ENCODE assay signal across 8 mouse cellular contexts in genomic region chr12:110486852-110487251, GRCm38 (mm10). TPM values are rescaled to one million over a fixed set of nuclear protein-coding genes. Genes with fewer than 3 reads are reported as not detected.
A peak's percentile ranks its signal among the peaks of the same experiment; 100 is the strongest.
DNase-seq lines count a peak whose midpoint lies in the region; ATAC-seq and TF ChIP-seq lines count a peak whose summit lies in the region.
"Had no signal": no experiment of that assay in that cellular context is flagged by ENCODE, and none has a peak within 500 bp of the region (broad histone marks: within the 10 kb centered on the region; RNA-seq: fewer than 3 reads in every experiment).

No protein-coding gene starts in this region.

- H3K4me1 ChIP-seq in megakaryocyte, embryonic 14.5 days = peaks cover 69% of the 10 kb centered on the region
- peaks cover 40% of the 10 kb centered on the region for H3K4me1 ChIP-seq in forebrain, embryonic 12.5 days
- peaks cover 14% of the 10 kb centered on the region for H3K4me1 ChIP-seq in limb, embryonic 14.5 days (ENCODE audit: control insufficient read depth, insufficient read depth, low read length)
- peaks cover 29% of the 10 kb centered on the region for H3K4me1 ChIP-seq in stomach, embryonic 15.5 days

- H3K36me3 ChIP-seq in megakaryocyte, embryonic 14.5 days (replicated peaks; ENCODE audit: low read length) = peaks cover 65% of the 10 kb centered on the region
- H3K36me3 ChIP-seq in forebrain, embryonic 12.5 days (replicated peaks) = peaks cover 12% of the 10 kb centered on the region; the same call in 1 of the 2 replicates
- peaks cover 18% of the 10 kb centered on the region for H3K36me3 ChIP-seq in limb, embryonic 14.5 days (ENCODE audit: control insufficient read depth, insufficient read depth, low read length)
- no peaks in the 10 kb centered on the region for H3K36me3 ChIP-seq in stomach, embryonic 15.5 days

- peak overlapping the region; percentile 98 for H3K4me3 ChIP-seq in megakaryocyte, embryonic 14.5 days (replicated peaks)
- H3K4me3 ChIP-seq in forebrain, embryonic 12.5 days (replicated peaks) = peak overlapping the region; percentile 73
- H3K4me3 ChIP-seq in limb, embryonic 14.5 days (replicated peaks; ENCODE audit: low read length) = peak overlapping the region; percentile 71
- peak overlapping the region; percentile 58 for H3K4me3 ChIP-seq in stomach, embryonic 15.5 days (replicated peaks)

- H3K4me2 ChIP-seq in forebrain, embryonic 12.5 days = peak overlapping the region; percentile 91
- peak overlapping the region; percentile 60 for H3K4me2 ChIP-seq in limb, embryonic 14.5 days (replicated peaks; ENCODE audit: low read depth, low read length, severe bottlenecking)
- peak overlapping the region; percentile 76 for H3K4me2 ChIP-seq in stomach, embryonic 15.5 days

- H3K9me3 ChIP-seq in megakaryocyte, embryonic 14.5 days = peaks cover 5% of the 10 kb centered on the region; the same call in 1 of the 2 replicates
- H3K9me3 ChIP-seq in forebrain, embryonic 12.5 days = no peaks in the 10 kb centered on the region
- H3K9me3 ChIP-seq in limb, embryonic 14.5 days (ENCODE audit: control insufficient read depth, low read length) = no peaks in the 10 kb centered on the region
- H3K9me3 ChIP-seq in stomach, embryonic 15.5 days = no peaks in the 10 kb centered on the region

- no peak for ATAC-seq in megakaryocyte, adult 5-6 weeks (ENCODE audit: poor library complexity, severe bottlenecking)
- ATAC-seq in forebrain, embryonic 12.5 days (ENCODE audit: low FRiP score) = no peak
- ATAC-seq in limb, embryonic 14.5 days (ENCODE audit: low FRiP score, low read depth) = no peak
- ATAC-seq in stomach, embryonic 15.5 days (ENCODE audit: insufficient read depth, low FRiP score, low read depth) = no peak
- ATAC-seq in cerebellum, adult (ENCODE audit: insufficient number of reproducible peaks, low FRiP score, low TSS enrichment) = no peak

- no peak for TF ChIP-seq POLR2A in limb, embryonic 14.5 days (IDR thresholded peaks at IDR 0.05; ENCODE audit: borderline replicate concordance, extremely low read depth, insufficient read depth, insufficient read length)

- DNase-seq in limb, embryonic 14.5 days (ENCODE audit: low spot score) = no peak
- DNase-seq in adrenal gland, postnatal 25 days = no peak
- DNase-seq: layer of hippocampus, postnatal 36 days had no signal

- WGBS in forebrain, embryonic 12.5 days = 83% methylated on average over 5 of the region's 5 CpGs
- WGBS in limb, embryonic 14.5 days = 77% methylated on average over 5 of the region's 5 CpGs
- 77% methylated on average over 5 of the region's 5 CpGs for WGBS in stomach, embryonic 15.5 days

- no peaks in the 10 kb centered on the region for H3K27me3 ChIP-seq in megakaryocyte, embryonic 14.5 days (replicated peaks)
- H3K27me3 ChIP-seq in forebrain, embryonic 12.5 days = no peaks in the 10 kb centered on the region
- H3K27me3 ChIP-seq in limb, embryonic 14.5 days (ENCODE audit: control insufficient read depth, insufficient read depth, low read length) = no peaks in the 10 kb centered on the region
- H3K27me3 ChIP-seq in stomach, embryonic 15.5 days (replicated peaks) = no peaks in the 10 kb centered on the region

- no peak overlapping the region for H3K27ac ChIP-seq in forebrain, embryonic 12.5 days
- no peak overlapping the region for H3K27ac ChIP-seq in limb, embryonic 14.5 days (replicated peaks; ENCODE audit: low read depth, low read length)
- no peak overlapping the region for H3K27ac ChIP-seq in stomach, embryonic 15.5 days

- peak overlapping the region; percentile 87 for H3K9ac ChIP-seq in forebrain, embryonic 12.5 days
- H3K9ac ChIP-seq in limb, embryonic 14.5 days (ENCODE audit: low read depth, low read length, severe bottlenecking) = peak overlapping the region; percentile 85
- no peak overlapping the region for H3K9ac ChIP-seq in stomach, embryonic 15.5 days

RNA-seq across cellular contexts. Expression of gene Ppp2r5c, which starts 39.9 kb away (rescaled TPM):
- polyA plus RNA-seq in megakaryocyte, embryonic 14.5 days (2012; ENCODE audit: insufficient read depth, low replicate concordance) = 5.1 and 24.4 TPM in 2 replicates
- 164 and 178 TPM in 2 replicates for total RNA-seq in megakaryocyte, adult 5-6 weeks (2015)
- total RNA-seq in megakaryocyte, adult 5-6 weeks (2017) = 293 and 306 TPM in 2 replicates
- polyA plus RNA-seq in forebrain, embryonic 12.5 days (2016; fragmentation: Nextera tagmentation; extraction: Ambion mirVana) = 152 and 157 TPM in 2 replicates
- polyA plus RNA-seq in limb, embryonic 14.5 days (2012; rRNA removed) = 68.0 and 75.2 TPM in 2 replicates
- 156 and 158 TPM in 2 replicates for polyA plus RNA-seq in limb, embryonic 14.5 days (2014; fragmentation: Nextera tagmentation; extraction: Ambion mirVana)
- 145 and 154 TPM in 2 replicates for polyA plus RNA-seq in stomach, embryonic 15.5 days (2015; fragmentation: Nextera tagmentation; extraction: Ambion mirVana)
- 98.6 and 115 TPM in 2 replicates for total RNA-seq in adrenal gland, postnatal 25 days (2021)
